8 mouse cellular contexts compared by ENCODE assay signal in genomic region chr14:119006441-119007102, GRCm38 (mm10).
DNase-seq lines count a peak whose midpoint lies in the region; ATAC-seq and TF ChIP-seq lines count a peak whose summit lies in the region.

No protein-coding gene starts in this region.

- no peak for ATAC-seq in kidney, postnatal 0 days (replicated peaks; ENCODE audit: low FRiP score, low read depth)
- ATAC-seq in neural tube, embryonic 12.5 days (ENCODE audit: low FRiP score, low read depth), result peak; percentile 26; the same call in 1 of the 2 replicates

- no peak for TF ChIP-seq CTCF in embryonic fibroblast, embryonic 13.5 days (IDR thresholded peaks at IDR 0.05; ENCODE audit: borderline replicate concordance, insufficient read depth, low read length)
- TF ChIP-seq CTCF in kidney, postnatal 0 days (IDR thresholded peaks at IDR 0.05; ENCODE audit: low read depth), result no peak

- peak overlapping the region; percentile 92 for H3K4me2 ChIP-seq in kidney, postnatal 0 days (ENCODE audit: low read length)
- H3K4me2 ChIP-seq in neural tube, embryonic 12.5 days (replicated peaks), result peak overlapping the region; percentile 88

- WGBS in heart, embryonic 10.5 days, result 2% methylated on average over 49 of the region's 49 CpGs
- WGBS in kidney, postnatal 0 days, result 1% methylated on average over 49 of the region's 49 CpGs
- WGBS in neural tube, embryonic 12.5 days, result 1% methylated on average over 49 of the region's 49 CpGs

- no peaks in the 10 kb centered on the region for H3K9me3 ChIP-seq in heart, embryonic 10.5 days
- H3K9me3 ChIP-seq in ES-E14 (ENCODE audit: control insufficient read depth, insufficient read depth, low read depth, low read length), result no peaks in the 10 kb centered on the region
- no peaks in the 10 kb centered on the region for H3K9me3 ChIP-seq in kidney, postnatal 0 days (replicated peaks; ENCODE audit: low read length)
- H3K9me3 ChIP-seq in neural tube, embryonic 12.5 days, result no peaks in the 10 kb centered on the region

- H3K9ac ChIP-seq in ES-E14 (ENCODE audit: insufficient read depth, low read depth, low read length, poor library complexity, severe bottlenecking), result no peak overlapping the region; the same call in 1 of the 2 replicates
- peak overlapping the region; percentile 62 for H3K9ac ChIP-seq in kidney, postnatal 0 days (ENCODE audit: low read depth, low read length)
- H3K9ac ChIP-seq in neural tube, embryonic 12.5 days, result peak overlapping the region; percentile 49; the same call in 1 of the 2 replicates

- peaks cover 11% of the 10 kb centered on the region; the same call in 1 of the 2 replicates for H3K36me3 ChIP-seq in heart, embryonic 10.5 days
- no peaks in the 10 kb centered on the region for H3K36me3 ChIP-seq in ES-E14 (ENCODE audit: control insufficient read depth, insufficient read depth, low read length, poor library complexity, severe bottlenecking)
- H3K36me3 ChIP-seq in kidney, postnatal 0 days (ENCODE audit: insufficient read depth, low read length), result 0 out of 2 replicates have a peak, but pooled peaks cover 5% of the 10 kb centered on the region
- H3K36me3 ChIP-seq in neural tube, embryonic 12.5 days, result peaks cover 9% of the 10 kb centered on the region

- DNase-seq in heart, embryonic 10.5 days (ENCODE audit: low spot score), result no peak
- no peak for DNase-seq in heart, postnatal 4 days
- DNase-seq in ES-E14 (ENCODE audit: low read depth, low spot score), result no peak
- no peak for DNase-seq in kidney, postnatal 0 days (ENCODE audit: low spot score)
- DNase-seq in layer of hippocampus, adult 9-10 months (ENCODE audit: low spot score), result no peak
- DNase-seq in right cerebral cortex, adult 2 months (ENCODE audit: low spot score in 2 of 2), result no peak

- H3K4me3 ChIP-seq in heart, embryonic 10.5 days, result peak overlapping the region; percentile 64
- peak overlapping the region; percentile 66 to 76 for H3K4me3 ChIP-seq in ES-E14 (ENCODE audit: insufficient read depth in 1 of 2, low read depth in 1 of 2, low read length in 2 of 2, poor library complexity in 1 of 2, severe bottlenecking in 1 of 2)
- H3K4me3 ChIP-seq in embryonic fibroblast, embryonic 13.5 days (ENCODE audit: insufficient read depth, low read length), result peak overlapping the region; percentile 7; the same call in 1 of the 2 replicates
- peak overlapping the region; percentile 48 for H3K4me3 ChIP-seq in kidney, postnatal 0 days (replicated peaks; ENCODE audit: low read depth, low read length)
- H3K4me3 ChIP-seq in neural tube, embryonic 12.5 days, result peak overlapping the region; percentile 39

- no peak for TF ChIP-seq POLR2A in embryonic fibroblast, embryonic 13.5 days (IDR thresholded peaks at IDR 0.05; ENCODE audit: low read depth, low read length)

- in situ Hi-C loops in ES-E14 (cut with MboI; ENCODE audit: low sequenced_read_pairs in 2 of 2, unreplicated experiment in 2 of 2), result no loop called here

- H3K27ac ChIP-seq in heart, embryonic 10.5 days, result peak overlapping the region; percentile 71; the same call in 1 of the 2 replicates
- H3K27ac ChIP-seq in ES-E14 (ENCODE audit: insufficient read depth, low read depth, low read length, poor library complexity, severe bottlenecking), result no peak overlapping the region
- 0 out of 2 replicates have a peak overlapping the region, but pooled peaks have one; percentile 12 for H3K27ac ChIP-seq in embryonic fibroblast, embryonic 13.5 days (ENCODE audit: insufficient read depth, low read length)
- H3K27ac ChIP-seq in kidney, postnatal 0 days, result peak overlapping the region; percentile 82
- H3K27ac ChIP-seq in neural tube, embryonic 12.5 days, result no peak overlapping the region

- H3K27me3 ChIP-seq in heart, embryonic 10.5 days (ENCODE audit: insufficient read depth, poor library complexity, severe bottlenecking), result no peaks in the 10 kb centered on the region
- no peaks in the 10 kb centered on the region for H3K27me3 ChIP-seq in kidney, postnatal 0 days (ENCODE audit: insufficient read depth, low read length)
- no peaks in the 10 kb centered on the region for H3K27me3 ChIP-seq in neural tube, embryonic 12.5 days (replicated peaks)

- H3K4me1 ChIP-seq in heart, embryonic 10.5 days, result 0 out of 2 replicates have a peak, but pooled peaks cover 3% of the 10 kb centered on the region
- H3K4me1 ChIP-seq in ES-E14 (ENCODE audit: control insufficient read depth in 2 of 2, insufficient read depth in 2 of 2, low read length in 2 of 2, poor library complexity in 1 of 2), result peaks cover 2 to 8% of the 10 kb centered on the region in 2 experiments; a peak in 1 of 4 replicates
- H3K4me1 ChIP-seq in embryonic fibroblast, embryonic 13.5 days (ENCODE audit: control insufficient read depth, insufficient read depth, low read length), result peaks cover 2% of the 10 kb centered on the region; the same call in 1 of the 2 replicates
- 0 out of 2 replicates have a peak, but pooled peaks cover 3% of the 10 kb centered on the region for H3K4me1 ChIP-seq in kidney, postnatal 0 days (replicated peaks; ENCODE audit: insufficient read depth, low read length)
- H3K4me1 ChIP-seq in neural tube, embryonic 12.5 days, result peaks cover 6% of the 10 kb centered on the region; the same call in 1 of the 2 replicates

TF ChIP-seq in ES-E14, 5 proteins besides CTCF, POLR2A, EP300 and RAD21:
- TF ChIP-seq MAFK (IDR thresholded peaks at IDR 0.05; ENCODE audit: insufficient read depth, low read depth, low read length), result no peak
- no peak for TF ChIP-seq ZC3H11A (IDR thresholded peaks at IDR 0.05; ENCODE audit: borderline replicate concordance, low read depth, low read length)
- no peak for TF ChIP-seq ZNF384 (IDR thresholded peaks at IDR 0.05; ENCODE audit: low read depth, low read length)
- TF ChIP-seq HCFC1 (IDR thresholded peaks at IDR 0.05; ENCODE audit: borderline replicate concordance, insufficient read depth, low read length), result no peak
- TF ChIP-seq CHD2 (IDR thresholded peaks at IDR 0.05; ENCODE audit: low read depth, low read length), result no peak

Comparison
In these comparisons a context has a peak if more than half of its experiments do, and no peak if none do; other contexts are left out.
1. H3K27ac ChIP-seq: peak in heart, embryonic 10.5 days (single experiment), embryonic fibroblast, embryonic 13.5 days (single experiment) and kidney, postnatal 0 days (single experiment); none in ES-E14 (single experiment) and neural tube, embryonic 12.5 days (single experiment).
2. H3K4me3 ChIP-seq: peak in every context shown above with its lines; median percentile 71 in ES-E14; 64 in heart, embryonic 10.5 days; 48 in kidney, postnatal 0 days; 39 in neural tube, embryonic 12.5 days; 7 in embryonic fibroblast, embryonic 13.5 days.